Mouse (Mus musculus): Measurements from ENCODE around the gene Ranbp3l. TPM values are rescaled to one million over a fixed set of nuclear protein-coding genes. Genes with fewer than 3 reads are reported as not detected.

Ranbp3l gene
- polyA plus RNA-seq (2012; rRNA removed; ENCODE audit: low replicate concordance): 0.39 and 1.1 TPM in 2 replicates

DNA sequence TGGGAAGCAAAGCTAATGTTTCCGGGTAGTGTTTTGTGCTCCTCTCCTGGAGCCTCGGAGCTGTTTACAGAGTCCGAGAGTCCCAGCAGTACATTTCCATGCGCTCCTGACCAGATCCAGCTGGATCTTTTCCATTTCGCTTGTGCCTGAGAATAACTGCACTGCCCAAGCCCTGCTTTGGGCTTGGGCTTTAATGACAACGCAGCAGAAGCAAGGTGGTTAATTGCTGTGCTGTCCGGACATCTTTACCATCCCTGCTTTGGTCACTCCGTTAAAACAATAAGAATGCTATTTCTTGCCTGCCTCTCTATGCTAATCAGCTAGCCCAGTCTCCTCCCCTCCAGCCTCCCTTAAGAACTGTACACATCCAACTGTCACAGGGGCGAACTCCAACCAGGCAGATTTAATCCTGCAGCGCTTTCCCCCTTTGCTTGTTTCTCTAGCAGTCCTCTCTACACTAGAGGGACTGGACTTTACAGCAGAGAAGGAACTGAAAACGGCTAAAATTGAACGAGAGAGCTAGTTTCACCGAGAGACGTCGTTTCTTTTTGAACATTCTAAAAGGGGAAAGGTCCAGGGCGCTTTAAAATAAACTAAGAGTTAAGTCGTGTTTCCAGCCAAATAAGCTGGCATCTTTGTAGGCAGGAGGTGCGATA is at the start of gene Ranbp3l:
Gene Ranbp3l, plus strand, starts transcription at position 377 of the 656 bp plus-strand sequence.

DNA sequence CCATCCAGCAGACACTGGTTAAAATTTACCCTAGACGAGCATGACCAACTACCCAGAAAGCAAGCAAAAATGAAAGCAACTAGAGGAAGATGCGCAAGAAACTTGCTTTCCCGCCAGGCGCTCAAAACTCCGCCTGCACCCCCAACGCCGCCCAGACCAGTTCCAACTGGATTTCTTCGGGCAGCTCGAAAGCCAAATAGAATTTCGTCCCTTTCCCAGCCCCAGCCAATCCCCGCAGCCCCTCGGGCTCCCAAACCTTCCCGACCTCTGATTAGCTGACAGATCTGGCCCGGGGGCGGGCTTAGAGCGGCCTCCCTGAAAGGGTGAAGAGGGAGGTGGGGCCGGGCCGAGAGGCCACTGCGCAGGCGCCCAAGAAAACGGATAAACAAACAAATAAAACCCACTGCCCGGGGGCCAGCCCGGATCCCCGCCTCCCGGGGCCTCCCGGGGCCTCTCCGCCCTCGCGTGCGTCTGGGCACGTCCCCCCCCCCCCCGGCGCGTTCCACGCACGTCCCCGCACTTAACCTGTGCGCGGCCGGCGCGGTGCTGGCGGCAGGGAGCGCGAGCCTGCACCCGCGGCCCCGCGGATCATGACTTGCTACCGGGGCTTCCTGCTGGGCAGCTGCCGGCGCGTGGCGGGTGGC is 103.3 kb downstream of the Ranbp3l start, which contains the start of gene Nadk2:
Gene Nadk2, plus strand, starts transcription at position 349 of the 644 bp plus-strand sequence.

Other genes starting within 250 kb of the Ranbp3l start
- gene Nadk2, start 103.3 kb downstream of the Ranbp3l start, polyA plus RNA-seq (2012; rRNA removed; ENCODE audit: low replicate concordance): 12.5 and 16.2 TPM in 2 replicates
- gene Lmbrd2, start 172.6 kb downstream of the Ranbp3l start, polyA plus RNA-seq (2012; rRNA removed; ENCODE audit: low replicate concordance): 5.3 and 9.6 TPM in 2 replicates
- 0.29 and 5.1 TPM in 2 replicates for gene Skp2, start 187.5 kb downstream of the Ranbp3l start, polyA plus RNA-seq (2012; rRNA removed; ENCODE audit: low replicate concordance)